Mouse (Mus musculus) cortical plate, adult 2 months (tissue): ENCODE results near the gene Pigl.

Experiments used
- CTCF ChIP-seq: fragments of 200-500 bp; IDR thresholded peaks from 2 replicates; pipeline ENCODE4 v1.5.1; 2011; ENCODE audit warnings: mild to moderate bottlenecking, control low read depth, low read length; ENCODE audit not compliant: insufficient read depth; ENCODE audit errors: extremely low read depth
- POLR2A ChIP-seq: fragments of 200-500 bp; IDR thresholded peaks from 2 replicates; pipeline ENCODE4 v1.6.1; 2011; ENCODE audit warnings: mild to moderate bottlenecking, low read length, control low read depth; ENCODE audit not compliant: insufficient read depth; ENCODE audit errors: extremely low read depth

- TF ChIP-seq CTCF (no peak), POLR2A (no peak)
Observed at GRCm38 (mm10) chr11:62553186-62553585, 94.9 kb downstream of the Pigl start.
